Mouse (Mus musculus) liver, postnatal 0 days (tissue): ENCODE measurements around the gene Il21r.

Experiments
- CTCF ChIP-seq: sonication (generic); IDR thresholded peaks from 2 replicates; pipeline ENCODE4 v1.5.1; 2016; ENCODE audit warnings: antibody characterized with exemption, low read depth
- EP300 ChIP-seq: IDR thresholded peaks from 2 replicates; pipeline ENCODE4 v1.6.1; 2016; ENCODE audit warnings: antibody characterized with exemption, low read depth, mild to moderate bottlenecking

- TF ChIP-seq CTCF (no peak), EP300 (no peak)
Observed at GRCm38 (mm10) chr7:125562413-125562812, 40.8 kb upstream of the Il21r start.
